Mouse (Mus musculus) embryo, embryonic 9.5 days (tissue): ENCODE measurements around the gene Cdkl5.

Source experiments
- DNase-seq: peaks from one replicate; pipeline ENCODE4 v3.0.0-alpha.2; 2017; ENCODE audit errors: extremely low spot score

Gene Cdkl5

GRCm38 (mm10) chrX:160994543-160995121 is at the start of gene Cdkl5:
Gene Cdkl5, minus strand, starts transcription at chrX:160994704.
- DNase-seq, result peak; percentile 89

DNA sequence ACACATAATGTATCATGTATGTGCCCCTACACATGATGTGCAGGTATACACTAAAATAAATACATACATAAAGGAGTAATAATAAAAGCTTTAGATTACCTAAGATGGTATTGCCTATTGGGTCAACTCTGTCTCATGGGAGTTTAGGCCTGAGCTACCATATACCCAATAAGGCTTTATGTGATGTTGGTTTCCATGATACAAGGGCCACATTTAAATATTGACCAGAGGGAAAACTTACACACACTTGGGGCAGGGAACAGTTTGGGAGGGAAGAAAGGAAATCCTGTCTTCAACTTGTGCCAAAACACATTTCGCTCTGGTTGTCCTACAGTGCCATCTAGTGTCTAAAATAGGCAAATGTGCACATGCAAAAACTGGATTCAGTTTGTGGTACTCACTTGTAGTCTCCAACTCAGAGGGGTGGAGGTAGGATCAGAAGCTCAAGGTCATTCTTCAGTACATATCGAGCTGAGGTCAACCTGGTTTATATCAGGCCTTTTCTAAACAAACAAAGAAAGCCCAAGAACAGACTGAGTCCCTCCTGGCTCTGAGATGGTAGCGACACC is 38.8 kb upstream of the Cdkl5 start:
- peak; percentile 64 for DNase-seq

- DNase-seq, result no peak
Measured at GRCm38 (mm10) chrX:161032423-161032822, 37.9 kb upstream of the Cdkl5 start.

DNA sequence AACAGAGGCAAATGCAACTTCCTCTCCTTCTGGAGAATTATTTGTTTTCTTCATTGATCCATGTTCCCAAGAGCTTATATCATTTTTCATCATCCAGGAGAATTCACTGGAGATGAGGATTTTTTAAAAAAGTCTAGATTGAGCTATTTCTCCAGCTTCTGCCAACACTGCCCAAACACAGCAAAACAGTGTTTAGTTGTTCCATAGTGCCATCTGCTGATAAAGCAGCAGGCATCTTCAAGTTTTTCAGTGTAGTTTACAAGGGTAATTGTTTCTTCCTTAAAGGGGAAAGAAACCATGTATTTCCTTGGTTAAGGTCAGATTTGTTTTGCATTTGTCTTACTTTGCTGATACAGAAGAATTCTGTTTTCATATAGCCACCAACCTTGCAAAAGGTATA is 35.7 kb upstream of the Cdkl5 start:
- no peak for DNase-seq

DNA sequence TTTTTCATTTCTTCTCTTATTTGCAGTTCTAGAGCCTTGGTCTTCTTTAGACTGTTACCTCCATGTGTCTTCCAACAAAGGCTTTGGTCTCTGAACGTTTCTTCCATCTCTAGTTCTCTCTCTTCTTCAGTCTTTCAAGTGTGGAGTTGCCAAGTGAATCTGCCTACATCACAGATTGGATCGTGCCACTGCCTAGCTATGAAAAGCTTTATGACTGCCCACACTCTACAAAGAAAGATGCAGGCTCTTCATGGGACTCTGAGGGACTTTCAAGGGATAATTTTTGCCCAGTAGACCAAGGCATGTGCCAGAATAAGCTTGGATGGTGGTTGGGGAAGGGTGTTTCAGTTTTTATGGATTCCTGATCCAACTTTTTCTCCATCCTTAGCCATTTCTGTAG is 30.0 kb upstream of the Cdkl5 start:
- DNase-seq, result no peak

GRCm38 (mm10) chrX:161021548-161021947 is 27.0 kb upstream of the Cdkl5 start:
- DNase-seq, result no peak

DNA sequence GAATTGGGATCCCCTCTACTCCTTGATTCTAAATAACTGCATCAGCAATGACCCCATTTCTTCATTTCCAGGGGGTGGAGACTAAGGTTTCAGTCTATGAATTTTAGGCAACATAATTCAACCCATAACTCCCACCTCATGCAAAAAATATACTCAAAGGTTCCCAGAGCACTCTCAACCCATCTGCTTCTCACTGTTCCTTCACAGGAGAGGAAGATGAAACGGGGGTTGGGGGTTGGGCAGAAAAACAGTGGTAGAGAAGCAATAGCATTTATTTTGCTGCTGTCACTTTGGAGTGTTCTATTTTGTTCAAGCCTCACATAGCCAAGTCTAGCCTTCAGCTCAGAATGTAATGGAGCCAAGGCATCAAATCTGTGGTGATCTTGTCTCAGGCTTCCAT is 23.7 kb upstream of the Cdkl5 start:
- DNase-seq, result no peak

GRCm38 (mm10) chrX:161006272-161006671 is 11.8 kb upstream of the Cdkl5 start:
- no peak for DNase-seq

DNA sequence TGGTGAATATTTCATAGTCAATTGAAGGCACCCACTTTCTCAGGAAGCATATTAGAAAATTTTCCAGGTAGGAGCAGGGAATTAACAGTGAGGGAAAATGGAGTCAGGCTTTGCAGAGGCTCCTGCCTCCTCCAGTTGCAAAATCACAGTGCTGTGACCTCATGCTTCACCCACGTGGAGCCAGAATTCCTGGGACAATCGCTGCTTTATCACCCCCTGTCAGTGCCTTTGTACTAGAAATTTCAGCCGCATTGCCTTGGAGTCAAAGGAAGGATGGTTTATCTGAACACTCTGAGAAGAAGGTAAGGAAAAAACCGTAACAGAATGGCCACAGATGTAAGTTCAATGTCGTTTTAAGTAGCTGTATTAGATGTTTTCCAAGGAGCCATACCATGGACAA is 1.5 kb upstream of the Cdkl5 start:
- peak; percentile 27 for DNase-seq

DNA sequence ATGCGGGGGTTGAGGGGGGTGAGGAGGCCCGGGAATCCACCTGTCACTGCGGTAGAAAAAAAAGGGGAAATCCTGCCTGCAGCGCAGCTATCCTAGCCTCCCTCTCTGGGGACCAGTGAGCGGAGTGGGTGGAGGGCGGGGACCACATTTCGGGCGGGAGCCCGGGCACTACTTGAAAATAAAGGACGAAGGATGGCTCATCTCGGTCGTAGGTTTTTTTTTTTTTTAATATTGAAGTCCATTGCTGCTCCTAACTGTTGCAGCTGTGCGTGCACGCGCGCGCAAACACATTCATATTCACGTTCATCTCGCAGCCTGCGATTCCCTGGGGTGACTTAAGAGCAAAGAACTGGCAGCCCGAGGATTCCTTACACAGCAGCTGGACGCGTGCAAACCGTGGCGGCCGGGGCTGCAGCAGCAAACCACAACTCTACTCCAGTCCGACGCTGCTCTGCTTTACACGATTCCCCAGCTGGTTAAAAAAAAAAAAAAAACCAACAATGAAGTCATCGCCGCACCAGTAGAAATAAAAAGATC is 695 bp upstream of the Cdkl5 start:
- no peak for DNase-seq

DNA sequence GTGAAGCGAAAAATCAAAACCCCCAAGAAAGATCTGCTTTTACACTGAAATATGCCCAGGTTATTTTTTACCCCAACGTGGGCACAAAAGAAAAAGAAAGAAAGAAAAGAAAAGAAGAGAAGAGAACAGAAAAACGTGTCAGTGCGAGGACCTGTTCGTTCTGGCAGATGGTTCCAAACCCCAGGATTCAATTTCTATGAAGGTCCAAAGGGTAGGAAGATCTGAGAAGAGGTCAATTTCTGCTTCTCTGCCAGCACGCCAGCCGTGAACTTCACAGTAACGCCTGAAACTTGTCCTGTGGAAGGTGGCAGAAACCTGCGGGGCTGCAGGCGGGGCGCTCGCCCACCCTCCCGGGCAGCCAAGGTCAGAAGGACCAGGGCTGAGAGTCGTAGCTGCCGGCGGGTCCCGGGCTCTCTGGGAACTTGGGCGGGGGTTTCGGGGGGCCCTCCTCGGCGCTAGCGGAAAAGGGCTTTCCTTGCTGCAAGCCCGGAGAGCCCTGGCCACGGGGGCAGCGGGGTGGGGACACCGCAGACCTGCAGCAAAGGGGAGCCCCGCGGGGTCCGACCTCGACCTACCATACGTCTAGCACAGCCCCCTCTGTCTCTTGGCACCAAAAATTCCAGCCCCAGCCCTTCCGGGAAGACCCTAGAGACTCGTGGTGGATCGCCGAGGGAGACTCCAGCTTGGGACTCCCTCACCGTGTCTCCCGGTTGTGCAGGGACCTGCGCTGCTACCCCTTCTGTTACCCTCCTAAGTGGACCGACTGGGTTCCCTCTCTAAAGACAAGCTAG is 560 bp downstream of the Cdkl5 start:
- no peak for DNase-seq

DNA sequence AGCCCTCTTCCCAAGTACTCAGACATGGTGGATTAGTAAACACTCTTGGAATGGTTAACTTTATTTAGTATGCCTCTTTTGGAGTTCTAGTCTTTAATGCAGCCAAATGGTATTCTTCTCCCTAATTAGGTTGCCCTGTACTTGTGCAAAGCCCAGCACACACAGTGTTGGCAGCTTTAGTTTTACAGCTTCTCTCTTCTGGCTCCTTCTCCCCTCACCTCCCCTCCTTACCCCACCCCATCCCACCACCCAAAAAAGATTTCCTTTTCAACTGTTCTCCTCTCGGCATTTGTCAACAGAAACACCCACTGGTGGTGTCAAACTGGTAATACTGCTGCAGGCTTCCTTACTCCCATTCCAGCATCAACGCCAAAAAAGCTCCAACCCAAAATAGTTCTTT is 1.8 kb downstream of the Cdkl5 start:
- no peak for DNase-seq

DNA sequence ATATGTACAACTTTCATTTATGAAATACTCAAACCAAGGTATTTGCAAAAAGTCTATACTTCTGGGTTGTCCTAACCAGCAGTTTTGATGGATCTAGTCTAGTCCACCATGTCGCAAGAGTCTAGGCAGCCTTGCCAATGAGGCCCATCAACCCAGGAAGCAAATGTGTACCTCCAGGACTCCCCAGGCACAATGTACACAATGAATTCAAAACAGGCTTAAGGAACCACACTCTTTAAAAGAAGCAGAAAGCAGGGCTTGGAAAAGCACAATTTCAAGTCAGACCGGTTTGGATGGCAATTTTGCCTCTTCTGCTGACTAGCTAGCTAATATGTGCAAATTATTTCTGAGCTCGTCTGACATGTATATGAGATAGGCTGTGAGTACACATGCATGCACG is 4.2 kb downstream of the Cdkl5 start:
- DNase-seq, result no peak

DNA sequence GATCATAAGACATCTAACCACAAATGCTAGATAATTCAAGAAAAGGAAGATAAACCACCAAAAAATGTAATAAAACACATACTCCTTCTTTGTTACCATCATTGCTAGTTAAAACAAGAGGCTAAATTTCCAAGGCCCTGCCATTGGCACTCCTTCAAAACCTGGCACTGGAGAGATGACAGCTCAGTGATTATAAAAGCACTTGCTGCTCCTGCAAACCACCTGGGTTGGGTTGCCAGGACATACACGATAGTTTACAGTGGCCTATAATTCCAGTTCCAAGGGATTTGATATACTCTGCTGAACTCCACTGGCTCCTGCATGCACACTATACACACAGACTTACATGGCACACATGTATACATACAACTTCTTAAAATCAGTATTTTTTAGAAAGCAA is 16.6 kb downstream of the Cdkl5 start:
- DNase-seq, result no peak

- no peak for DNase-seq
Measured at GRCm38 (mm10) chrX:160971991-160972545, 22.4 kb downstream of the Cdkl5 start.

- no peak for DNase-seq
Measured at GRCm38 (mm10) chrX:160958593-160959131, 35.8 kb downstream of the Cdkl5 start.

GRCm38 (mm10) chrX:160949583-160949982 is 44.9 kb downstream of the Cdkl5 start:
- DNase-seq, result no peak

GRCm38 (mm10) chrX:160944722-160945121 is 49.8 kb downstream of the Cdkl5 start:
- no peak for DNase-seq

GRCm38 (mm10) chrX:160935541-160935940 is 59.0 kb downstream of the Cdkl5 start:
- DNase-seq, result no peak

- no peak for DNase-seq
Measured at GRCm38 (mm10) chrX:160930656-160931055, 63.8 kb downstream of the Cdkl5 start.

DNA sequence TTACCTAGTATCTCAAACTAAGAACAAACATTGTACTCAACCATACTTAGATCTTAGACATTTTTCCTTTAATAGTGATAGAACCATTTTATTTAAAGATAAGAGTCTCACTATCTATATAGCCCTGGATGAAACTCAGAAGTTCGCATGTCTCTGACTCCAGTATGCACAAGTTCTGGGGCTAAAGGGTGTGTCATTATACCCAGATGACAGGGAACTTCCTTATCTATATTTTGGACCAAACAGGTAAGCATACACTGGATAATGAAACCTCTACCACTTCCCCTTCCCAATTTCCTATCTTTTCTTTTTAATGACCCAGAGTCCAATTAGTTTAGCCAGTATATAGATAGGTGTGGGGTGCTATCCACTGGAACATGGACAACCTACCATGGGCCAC is 65.6 kb downstream of the Cdkl5 start:
- DNase-seq, result no peak

- DNase-seq, result no peak
Measured at GRCm38 (mm10) chrX:160919022-160919637, 75.4 kb downstream of the Cdkl5 start.
